Mouse (Mus musculus) erythroblast, embryonic 14.5 days (primary cell): Measurements from ENCODE around the gene Slc7a11.

ENCODE experiments used
- GATA1 ChIP-seq: IDR thresholded peaks from 2 replicates; pipeline ENCODE4 v1.6.1; 2012; ENCODE audit warnings: low read length, inconsistent platforms, mixed read lengths
- TAL1 ChIP-seq: IDR thresholded peaks from 3 replicates; pipeline ENCODE4 v1.6.1; 2012; ENCODE audit warnings: low read length, inconsistent platforms, mixed read lengths

- TF ChIP-seq TAL1 (no peak), GATA1 (no peak)
Observed at GRCm38 (mm10) chr3:50324524-50324923, 118.9 kb downstream of the Slc7a11 start.
